Mouse (Mus musculus) megakaryocyte, adult 5-6 weeks (primary cell): ENCODE measurements around the gene Cd8b1. TPM values are rescaled to one million over a fixed set of nuclear protein-coding genes. Genes with fewer than 3 reads are reported as not detected.

Source experiments
- total RNA-seq, 2 experiments: library from RNA; stranded (forward) in 1 of 2; stranded (reverse) in 1 of 2; fragments of 153-499, 151-499 nt in 1 of 2; fragments of 221-1000, 200-1000 nt in 1 of 2; gene quantifications; 2 replicates each; pipeline versions ENCODE4 v1.2.3 to v1.2.4; 2015 to 2017

Gene Cd8b1
- total RNA-seq, 2 experiments from 2014 or later = 0.20 TPM; not detected in 1

Other genes starting within 250 kb of the Cd8b1 start
- 0.68 TPM in 1 of 2 replicates, not detected in the other for gene Thnsl2, start 178.3 kb upstream of the Cd8b1 start, total RNA-seq (2015)
- gene Thnsl2, start 178.3 kb upstream of the Cd8b1 start, total RNA-seq (2017) = 0.08 TPM in 1 of 2 replicates, not detected in the other
- gene Fabp1, start 123.0 kb upstream of the Cd8b1 start, total RNA-seq (2015) = not detected in 2 replicates
- not detected in 2 replicates for gene Fabp1, start 123.0 kb upstream of the Cd8b1 start, total RNA-seq (2017)
- gene Krcc1, start 51.1 kb upstream of the Cd8b1 start, total RNA-seq (2015) = 88.0 and 114 TPM in 2 replicates
- 124 and 139 TPM in 2 replicates for gene Krcc1, start 51.1 kb upstream of the Cd8b1 start, total RNA-seq (2017)
- not detected in 2 replicates for gene Smyd1, start 555 bp upstream of the Cd8b1 start, total RNA-seq (2015)
- gene Smyd1, start 555 bp upstream of the Cd8b1 start, total RNA-seq (2017) = not detected in 2 replicates
- gene Cd8a, start 50.6 kb downstream of the Cd8b1 start, total RNA-seq (2015) = 0.46 TPM in 1 of 2 replicates, not detected in the other
- gene Cd8a, start 50.6 kb downstream of the Cd8b1 start, total RNA-seq (2017) = 0.08 and 0.22 TPM in 2 replicates
- gene Rmnd5a, start 117.8 kb downstream of the Cd8b1 start, total RNA-seq (2015) = 40.7 and 40.9 TPM in 2 replicates
- gene Rmnd5a, start 117.8 kb downstream of the Cd8b1 start, total RNA-seq (2017) = 49.8 and 52.5 TPM in 2 replicates
- 14.6 and 17.5 TPM in 2 replicates for gene Rnf103, start 171.1 kb downstream of the Cd8b1 start, total RNA-seq (2015)
- gene Rnf103, start 171.1 kb downstream of the Cd8b1 start, total RNA-seq (2017) = 16.4 and 18.5 TPM in 2 replicates
- gene Chmp3, start 221.0 kb downstream of the Cd8b1 start, total RNA-seq (2015) = 45.7 and 54.8 TPM in 2 replicates
- gene Chmp3, start 221.0 kb downstream of the Cd8b1 start, total RNA-seq (2017) = 172 and 215 TPM in 2 replicates